Mouse (Mus musculus): ENCODE data around the gene Pex3.

- TF ChIP-seq POLR2A (IDR thresholded peaks at IDR 0.05; ENCODE audit: extremely low read depth, insufficient read depth, low read length) (no peak), CTCF (IDR thresholded peaks at IDR 0.05; ENCODE audit: low read depth, low read length) (no peak)
Observed at GRCm38 (mm10) chr10:13572410-13572809, 19.5 kb upstream of the Pex3 start.

Measured in liver, adult 2 months (tissue).